Mouse (Mus musculus) spleen, adult 10 weeks (tissue): ENCODE data around the gene Kcne4. TPM values are rescaled to one million over a fixed set of nuclear protein-coding genes. Genes with fewer than 3 reads are reported as not detected.

Source experiments
- polyA plus RNA-seq: library from polyadenylated mRNA; stranded (reverse); fragments of 350-450 nt; fragmentation: Illumina TruSeq; extraction: RNeasy Lipid Tissue Mini Kit (QIAGEN cat#74804); gene quantifications from one replicate; pipeline ENCODE4 v1.2.3, GENCODE M21; 2015; ENCODE audit warnings: low replicate concordance; ENCODE audit not compliant: insufficient read depth

Kcne4 gene
- polyA plus RNA-seq: 5.5 TPM

GRCm38 (mm10) chr1:78816639-78817038, at the start of gene Kcne4:
TSS of gene Kcne4 (plus strand) at chr1:78816758.

Other genes with a start within 250 kb of the Kcne4 start
- 23.1 TPM for gene Acsl3, start 158.9 kb upstream of the Kcne4 start, polyA plus RNA-seq
- gene Utp14b, start 158.7 kb upstream of the Kcne4 start, polyA plus RNA-seq: 6.0 TPM